Mouse (Mus musculus) testis, adult 2 months (tissue): ENCODE results near the gene Npm1.

Experiments used
- CTCF ChIP-seq: fragments of 200-500 bp; IDR thresholded peaks from 2 replicates; pipeline ENCODE4 v1.5.1; 2012; ENCODE audit warnings: low read depth, mild to moderate bottlenecking, inconsistent platforms, low read length, moderate library complexity; ENCODE audit not compliant: control insufficient read depth, insufficient read depth, insufficient replicate concordance
- POLR2A ChIP-seq: fragments of 200-500 bp; IDR thresholded peaks from 2 replicates; pipeline ENCODE4 v1.6.1; 2012; ENCODE audit warnings: low read depth, mild to moderate bottlenecking, inconsistent platforms, low read length, moderate library complexity; ENCODE audit not compliant: control insufficient read depth

GRCm38 (mm10) chr11:33180701-33181116 lies 17.7 kb upstream of the Npm1 start:
- TF ChIP-seq CTCF, result no peak
- TF ChIP-seq POLR2A, result no peak
